Mouse (Mus musculus) embryonic facial prominence, embryonic 10.5 days (tissue): Measurements from ENCODE around the gene Cmss1. TPM values are rescaled to one million over a fixed set of nuclear protein-coding genes. Genes with fewer than 3 reads are reported as not detected.

Experiments
- DNase-seq: peaks from one replicate; pipeline ENCODE4 v3.0.0-alpha.2; 2017; ENCODE audit warnings: low spot score
- H3K27ac ChIP-seq: fragments of 300-500 bp; sonication (generic); replicated peaks from 2 replicates; pipeline ENCODE4 v1.5.1; 2016; ENCODE audit warnings: mild to moderate bottlenecking
- H3K27me3 ChIP-seq: fragments of 300-500 bp; sonication (generic); replicated peaks from 2 replicates; pipeline ENCODE4 v1.6.1; 2016; ENCODE audit warnings: low read depth, mild to moderate bottlenecking; ENCODE audit not compliant: poor library complexity, severe bottlenecking
- H3K36me3 ChIP-seq: fragments of 300-500 bp; sonication (generic); replicated peaks from 2 replicates; pipeline ENCODE4 v1.6.1; 2016; ENCODE audit warnings: mild to moderate bottlenecking, moderate library complexity
- H3K4me1 ChIP-seq: fragments of 300-500 bp; sonication (generic); 2 replicates; pipeline ENCODE4 v1.6.1; 2016
- H3K4me3 ChIP-seq: fragments of 300-500 bp; sonication (generic); 2 replicates; pipeline ENCODE4 v1.5.1; 2016; ENCODE audit warnings: mild to moderate bottlenecking, moderate library complexity
- H3K9me3 ChIP-seq: fragments of 300-500 bp; sonication (generic); 2 replicates; pipeline ENCODE4 v1.6.1; 2016; ENCODE audit warnings: mild to moderate bottlenecking
- WGBS: fragments of 180-500 bp; shearing (Covaris S2); methylation state at CpG from one replicate; pipeline ENCODE4 v1.1.7; 2016; 5-methylcytosine and 5-hydroxymethylcytosine counted together
- polyA plus RNA-seq: library from polyadenylated mRNA; unstranded; fragments of >200 nt; fragmentation: Nextera tagmentation; extraction: Ambion mirVana; gene quantifications from 2 replicates; pipeline ENCODE4 v1.2.1, GENCODE M21; 2016

The Cmss1 gene
- polyA plus RNA-seq, 1 experiment from 2014 or later: 58.1 TPM

DNA sequence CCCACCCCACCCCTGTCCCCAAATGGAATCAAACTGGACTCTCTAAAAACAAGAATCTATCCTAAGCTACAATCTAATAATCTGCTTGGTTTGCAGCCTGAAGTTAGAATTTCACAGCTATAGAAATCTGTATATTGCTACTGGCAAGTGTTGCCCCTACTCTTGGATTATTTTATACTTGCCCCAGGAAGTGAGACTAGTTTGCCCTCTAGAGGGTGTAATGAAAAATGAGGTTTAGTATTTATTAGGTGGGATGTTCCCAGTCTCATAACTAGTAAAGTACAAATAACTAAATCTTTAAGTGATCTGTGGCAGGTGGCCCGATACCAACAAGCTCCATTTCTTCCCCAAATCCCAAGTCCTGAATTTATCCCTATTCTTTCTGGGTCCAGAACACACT lies 29.1 kb downstream of the Cmss1 start:
- DNase-seq: no peak
- Histone ChIP-seq H3K27ac (no peak overlapping the region), H3K36me3 (no peaks in the 10 kb centered on the region), H3K4me1 (0 out of 2 replicates have a peak, but pooled peaks cover 2% of the 10 kb centered on the region), H3K9me3 (no peaks in the 10 kb centered on the region), H3K27me3 (no peaks in the 10 kb centered on the region), H3K4me3 (no peak overlapping the region)
- WGBS: 98% methylated on average over 1 of the region's 1 CpGs

GRCm38 (mm10) chr16:57575764-57576388 lies 30.8 kb downstream of the Cmss1 start:
- 95% methylated on average over 1 of the region's 1 CpGs for WGBS
- DNase-seq: no peak
- Histone ChIP-seq H3K27me3 (no peaks in the 10 kb centered on the region), H3K4me3 (no peak overlapping the region), H3K9me3 (no peaks in the 10 kb centered on the region), H3K36me3 (peaks cover 16% of the 10 kb centered on the region), H3K27ac (no peak overlapping the region), H3K4me1 (no peaks in the 10 kb centered on the region)

DNA sequence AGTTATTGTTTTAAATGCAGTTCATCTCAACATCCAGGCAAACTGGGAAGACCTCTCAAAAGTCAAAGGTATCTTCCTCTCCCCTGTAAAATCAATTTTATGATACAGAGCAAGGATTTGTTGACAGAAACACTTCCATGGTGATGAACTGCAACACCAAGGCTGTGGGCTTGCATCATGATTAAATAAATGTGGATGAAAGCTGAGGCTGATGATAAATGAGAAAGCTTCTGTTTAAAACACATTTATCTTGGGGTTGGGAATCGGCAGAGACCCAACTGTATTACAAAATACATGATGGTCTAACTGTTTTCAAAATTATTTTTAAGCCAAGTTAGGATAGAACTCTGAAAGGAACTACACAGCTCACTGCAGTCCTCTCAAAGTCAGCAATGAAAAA lies 32.8 kb downstream of the Cmss1 start:
- H3K4me1 ChIP-seq: no peaks in the 10 kb centered on the region
- DNase-seq: no peak
- no peak overlapping the region for H3K4me3 ChIP-seq
- H3K36me3 ChIP-seq: peaks cover 30% of the 10 kb centered on the region
- no peaks in the 10 kb centered on the region for H3K9me3 ChIP-seq
- H3K27ac ChIP-seq: no peak overlapping the region
- H3K27me3 ChIP-seq: no peaks in the 10 kb centered on the region
- 93% methylated on average over 1 of the region's 1 CpGs for WGBS

DNA sequence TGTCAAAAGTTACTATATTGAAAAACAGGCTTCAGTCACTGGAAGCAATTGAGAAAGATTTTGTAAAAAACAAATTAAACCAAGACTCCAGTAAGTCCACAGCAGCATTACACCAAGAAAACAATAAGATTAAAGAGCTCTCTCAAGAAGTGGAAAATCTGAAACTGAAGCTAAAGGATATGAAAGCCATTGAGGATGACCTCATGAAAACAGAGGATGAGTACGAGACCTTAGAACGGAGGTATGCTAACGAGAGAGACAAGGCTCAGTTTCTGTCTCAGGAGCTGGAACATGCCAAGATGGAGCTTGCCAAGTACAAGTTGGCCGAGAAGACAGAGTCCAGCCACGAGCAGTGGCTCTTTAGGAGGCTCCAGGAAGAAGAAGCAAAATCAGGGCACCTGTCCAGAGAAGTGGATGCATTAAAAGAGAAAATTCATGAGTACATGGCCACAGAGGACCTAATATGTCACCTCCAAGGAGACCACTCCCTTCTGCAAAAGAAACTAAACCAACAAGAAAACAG lies 35.8 kb downstream of the Cmss1 start:
- Histone ChIP-seq H3K27ac (no peak overlapping the region), H3K36me3 (peaks cover 30% of the 10 kb centered on the region), H3K9me3 (no peaks in the 10 kb centered on the region), H3K4me1 (no peaks in the 10 kb centered on the region), H3K4me3 (no peak overlapping the region), H3K27me3 (no peaks in the 10 kb centered on the region)
- 90% methylated on average over 5 of the region's 5 CpGs for WGBS
- DNase-seq: no peak

GRCm38 (mm10) chr16:57568648-57569404 lies 37.8 kb downstream of the Cmss1 start:
- Histone ChIP-seq H3K4me1 (no peaks in the 10 kb centered on the region), H3K27me3 (no peaks in the 10 kb centered on the region), H3K9me3 (no peaks in the 10 kb centered on the region), H3K27ac (no peak overlapping the region), H3K36me3 (peaks cover 30% of the 10 kb centered on the region), H3K4me3 (no peak overlapping the region)
- no peak for DNase-seq
- 94% methylated on average over 7 of the region's 7 CpGs for WGBS

DNA sequence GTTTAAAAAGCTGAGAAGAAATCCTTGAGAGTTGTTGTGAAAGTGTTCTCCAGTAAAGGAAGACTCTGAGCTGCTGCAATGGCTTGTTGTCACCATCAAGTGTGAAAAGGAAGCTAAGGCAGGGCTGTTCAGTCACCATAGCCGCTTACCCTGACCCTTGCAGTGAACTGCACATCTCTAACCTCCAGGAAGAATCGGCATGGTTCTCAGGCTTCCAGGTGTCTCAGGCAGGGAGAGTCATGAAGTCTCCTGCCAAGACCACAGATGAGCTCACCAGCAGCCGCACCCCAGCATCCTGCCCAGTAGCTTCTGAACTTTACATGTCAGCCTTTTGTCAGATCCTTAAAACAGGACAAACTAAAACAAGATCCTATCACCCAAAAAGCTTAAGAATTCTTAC lies 40.4 kb downstream of the Cmss1 start:
- no peak for DNase-seq
- H3K4me1 ChIP-seq: no peaks in the 10 kb centered on the region
- H3K27me3 ChIP-seq: no peaks in the 10 kb centered on the region
- no peaks in the 10 kb centered on the region for H3K9me3 ChIP-seq
- 84% methylated on average over 3 of the region's 3 CpGs for WGBS
- H3K27ac ChIP-seq: no peak overlapping the region
- no peak overlapping the region for H3K4me3 ChIP-seq
- H3K36me3 ChIP-seq: peaks cover 18% of the 10 kb centered on the region

DNA sequence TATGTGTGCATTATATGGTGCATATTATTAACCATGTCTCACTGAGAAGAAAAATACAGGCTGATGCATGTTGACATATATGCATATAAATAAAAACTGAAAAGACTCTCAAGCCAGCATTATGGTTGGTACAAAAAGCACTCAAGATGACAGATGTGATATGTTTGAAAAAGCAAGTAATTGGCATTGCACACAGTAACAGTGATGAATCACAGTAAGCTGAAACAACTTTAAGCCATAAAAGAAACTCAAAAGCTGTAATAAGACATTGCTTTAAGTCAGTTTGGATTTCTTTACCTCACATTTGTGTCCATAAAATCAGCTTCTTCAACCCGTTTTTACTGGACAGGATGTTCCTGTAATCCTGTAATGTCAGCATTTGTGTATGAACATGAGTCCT lies 41.9 kb downstream of the Cmss1 start:
- Histone ChIP-seq H3K27me3 (no peaks in the 10 kb centered on the region), H3K4me1 (no peaks in the 10 kb centered on the region), H3K27ac (no peak overlapping the region), H3K9me3 (no peaks in the 10 kb centered on the region), H3K4me3 (no peak overlapping the region), H3K36me3 (peaks cover 4% of the 10 kb centered on the region)
- DNase-seq: no peak
- WGBS: 62% methylated on average over 1 of the region's 1 CpGs

- Histone ChIP-seq H3K27me3 (no peaks in the 10 kb centered on the region), H3K36me3 (no peaks in the 10 kb centered on the region), H3K27ac (no peak overlapping the region), H3K4me3 (no peak overlapping the region), H3K9me3 (no peaks in the 10 kb centered on the region), H3K4me1 (no peaks in the 10 kb centered on the region)
- DNase-seq: no peak
- WGBS: 88% methylated on average over 3 of the region's 3 CpGs
Measured at GRCm38 (mm10) chr16:57563453-57563852, 43.2 kb downstream of the Cmss1 start.

DNA sequence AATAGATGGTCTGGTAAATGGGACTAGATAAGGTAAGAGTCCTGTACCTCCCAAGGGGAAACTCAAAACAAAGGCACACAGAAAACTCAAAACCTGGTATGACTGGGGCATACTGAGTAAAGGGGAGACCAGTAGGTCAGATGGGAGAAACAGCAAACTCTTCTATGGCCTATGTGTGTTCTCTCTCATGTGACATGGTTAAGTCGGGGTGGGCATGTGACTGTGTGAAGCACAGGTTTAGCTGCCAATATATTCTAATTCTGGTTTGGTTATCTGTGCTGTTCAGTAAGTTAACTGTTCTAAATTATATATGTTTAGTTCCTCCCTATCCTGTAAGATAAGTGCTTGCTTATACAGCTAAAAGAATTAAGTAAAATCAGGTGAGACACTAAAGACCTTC lies 46.5 kb downstream of the Cmss1 start:
- Histone ChIP-seq H3K4me3 (no peak overlapping the region), H3K9me3 (no peaks in the 10 kb centered on the region)
- 88% methylated on average over 1 of the region's 1 CpGs for WGBS

GRCm38 (mm10) chr16:57558258-57558657 lies 48.4 kb downstream of the Cmss1 start:
- no peaks in the 10 kb centered on the region for H3K27me3 ChIP-seq
- H3K27ac ChIP-seq: no peak overlapping the region
- 0 out of 2 replicates have a peak, but pooled peaks cover 3% of the 10 kb centered on the region for H3K36me3 ChIP-seq
- H3K4me3 ChIP-seq: no peak overlapping the region
- no peak for DNase-seq
- no peaks in the 10 kb centered on the region for H3K4me1 ChIP-seq
- 94% methylated on average over 3 of the region's 3 CpGs for WGBS
- H3K9me3 ChIP-seq: no peaks in the 10 kb centered on the region

More for the DNA sequence above, 46.5 kb downstream of the Cmss1 start:
- Histone ChIP-seq H3K27me3 (no peaks in the 10 kb centered on the region), H3K4me1 (no peaks in the 10 kb centered on the region), H3K27ac (no peak overlapping the region), H3K36me3 (no peaks in the 10 kb centered on the region)
- DNase-seq: no peak

GRCm38 (mm10) chr16:57556244-57556643 lies 50.4 kb downstream of the Cmss1 start:
- WGBS: 90% methylated on average over 2 of the region's 2 CpGs

DNA sequence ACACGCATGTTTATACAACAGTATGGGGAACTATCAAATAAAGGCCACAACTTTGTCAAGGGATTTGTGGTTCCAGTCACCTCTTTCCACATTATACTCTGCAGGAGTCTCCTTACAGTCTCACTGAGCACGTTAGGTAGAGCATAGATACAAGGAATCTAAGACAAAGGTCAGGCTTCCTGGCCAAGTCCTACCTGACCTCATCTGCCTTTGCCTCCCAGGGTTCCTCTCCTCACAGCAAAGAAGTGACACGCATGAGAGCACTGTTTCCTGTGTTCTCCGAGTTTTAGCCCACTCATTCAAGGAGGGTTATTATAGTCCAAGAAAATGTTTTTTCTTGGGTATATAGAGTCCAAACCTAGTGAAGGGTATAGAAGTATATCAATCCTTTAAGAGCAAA lies 51.0 kb downstream of the Cmss1 start:
- Histone ChIP-seq H3K27ac (no peak overlapping the region), H3K9me3 (no peaks in the 10 kb centered on the region), H3K4me1 (peaks cover 13% of the 10 kb centered on the region), H3K4me3 (no peak overlapping the region), H3K36me3 (peaks cover 3% of the 10 kb centered on the region; the same call in 1 of the 2 replicates), H3K27me3 (no peaks in the 10 kb centered on the region)
- 64% methylated on average over 4 of the region's 4 CpGs for WGBS
- no peak for DNase-seq

More at GRCm38 (mm10) chr16:57556244-57556643, 50.4 kb downstream of the Cmss1 start:
- DNase-seq: no peak
- peaks cover 3% of the 10 kb centered on the region; the same call in 1 of the 2 replicates for H3K36me3 ChIP-seq
- H3K9me3 ChIP-seq: no peaks in the 10 kb centered on the region
- H3K27ac ChIP-seq: no peak overlapping the region
- H3K4me1 ChIP-seq: peaks cover 9% of the 10 kb centered on the region; the same call in 1 of the 2 replicates
- no peak overlapping the region for H3K4me3 ChIP-seq
- no peaks in the 10 kb centered on the region for H3K27me3 ChIP-seq
